Mouse (Mus musculus) splenic B cell, adult 2 months (primary cell): ENCODE data around the gene 5730596B20Rik.

Experiments used
- DNase-seq: peaks from one replicate; pipeline ENCODE4 v3.0.0-alpha.2; 2011; ENCODE audit warnings: low read depth, low spot score
- H3K27me3 ChIP-seq: 2 replicates; pipeline ENCODE4 v1.6.1; 2012; ENCODE audit warnings: mild to moderate bottlenecking, low read length, moderate library complexity, mixed read lengths; ENCODE audit not compliant: control insufficient read depth, poor library complexity, insufficient read depth, severe bottlenecking
- H3K36me3 ChIP-seq: 2 replicates; pipeline ENCODE4 v1.6.1; 2012; ENCODE audit warnings: mild to moderate bottlenecking, low read length, moderate library complexity, mixed read lengths; ENCODE audit not compliant: control insufficient read depth, poor library complexity, insufficient read depth, severe bottlenecking

The 5730596B20Rik gene

GRCm38 (mm10) chr6:52159164-52159761 lies 18.0 kb upstream of the 5730596B20Rik start:
- H3K27me3 ChIP-seq: peaks cover 9% of the 10 kb centered on the region

GRCm38 (mm10) chr6:52159979-52160378 lies 17.3 kb upstream of the 5730596B20Rik start:
- no peaks in the 10 kb centered on the region for H3K36me3 ChIP-seq
- H3K27me3 ChIP-seq: peaks cover 9% of the 10 kb centered on the region
- DNase-seq: peak; percentile 11

More at GRCm38 (mm10) chr6:52159164-52159761, 18.0 kb upstream of the 5730596B20Rik start:
- H3K36me3 ChIP-seq: no peaks in the 10 kb centered on the region
- DNase-seq: no peak

GRCm38 (mm10) chr6:52160511-52161335 lies 16.6 kb upstream of the 5730596B20Rik start:
- Histone ChIP-seq H3K27me3 (peaks cover 9% of the 10 kb centered on the region), H3K36me3 (no peaks in the 10 kb centered on the region)
- no peak for DNase-seq

- no peak for DNase-seq
- Histone ChIP-seq H3K27me3 (peaks cover 9% of the 10 kb centered on the region), H3K36me3 (no peaks in the 10 kb centered on the region)
Measured at GRCm38 (mm10) chr6:52161336-52162092, 15.8 kb upstream of the 5730596B20Rik start.

- peaks cover 9% of the 10 kb centered on the region for H3K27me3 ChIP-seq
- DNase-seq: no peak
- H3K36me3 ChIP-seq: no peaks in the 10 kb centered on the region
Measured at GRCm38 (mm10) chr6:52162093-52162380, 15.3 kb upstream of the 5730596B20Rik start.

GRCm38 (mm10) chr6:52162611-52163365 lies 14.5 kb upstream of the 5730596B20Rik start:
- no peak for DNase-seq
- H3K27me3 ChIP-seq: peaks cover 9% of the 10 kb centered on the region
- H3K36me3 ChIP-seq: no peaks in the 10 kb centered on the region

GRCm38 (mm10) chr6:52163366-52164031 lies 13.8 kb upstream of the 5730596B20Rik start:
- no peak for DNase-seq
- peaks cover 8% of the 10 kb centered on the region for H3K27me3 ChIP-seq
- no peaks in the 10 kb centered on the region for H3K36me3 ChIP-seq

- DNase-seq: no peak
- peaks cover 6% of the 10 kb centered on the region for H3K27me3 ChIP-seq
- H3K36me3 ChIP-seq: no peaks in the 10 kb centered on the region
Measured at GRCm38 (mm10) chr6:52164051-52164625, 13.2 kb upstream of the 5730596B20Rik start.

- H3K27me3 ChIP-seq: peaks cover 4% of the 10 kb centered on the region
- DNase-seq: no peak
- no peaks in the 10 kb centered on the region for H3K36me3 ChIP-seq
Measured at GRCm38 (mm10) chr6:52164626-52165440, 12.5 kb upstream of the 5730596B20Rik start, which contains the start of gene Hoxa2. TSS of gene Hoxa2 (minus strand) at chr6:52164831.

GRCm38 (mm10) chr6:52165441-52166370 lies 11.6 kb upstream of the 5730596B20Rik start:
- no peak for DNase-seq
- Histone ChIP-seq H3K27me3 (peaks cover 4% of the 10 kb centered on the region), H3K36me3 (no peaks in the 10 kb centered on the region)

GRCm38 (mm10) chr6:52166431-52167077 lies 10.7 kb upstream of the 5730596B20Rik start:
- no peak for DNase-seq

GRCm38 (mm10) chr6:52167176-52167575 lies 10.1 kb upstream of the 5730596B20Rik start:
- Histone ChIP-seq H3K36me3 (no peaks in the 10 kb centered on the region), H3K27me3 (no peaks in the 10 kb centered on the region)
- no peak for DNase-seq

More at GRCm38 (mm10) chr6:52166431-52167077, 10.7 kb upstream of the 5730596B20Rik start:
- no peaks in the 10 kb centered on the region for H3K36me3 ChIP-seq
- no peaks in the 10 kb centered on the region for H3K27me3 ChIP-seq
